Mouse (Mus musculus) midbrain, embryonic 10.5 days (tissue): ENCODE results near the gene Ctns. TPM values are rescaled to one million over a fixed set of nuclear protein-coding genes. Genes with fewer than 3 reads are reported as not detected.
A peak's percentile ranks its signal among the peaks of the same experiment; 100 is the strongest.

Experiments used
- DNase-seq: peaks from one replicate; pipeline ENCODE4 v3.0.0-alpha.2; 2017; ENCODE audit warnings: low spot score
- H3K27ac ChIP-seq: fragments of 300-500 bp; sonication (generic); replicated peaks from 2 replicates; pipeline ENCODE4 v1.5.1; 2016; ENCODE audit warnings: mild to moderate bottlenecking
- H3K27me3 ChIP-seq: fragments of 300-500 bp; sonication (generic); 2 replicates; pipeline ENCODE4 v1.6.1; 2016; ENCODE audit warnings: low read depth, mild to moderate bottlenecking; ENCODE audit not compliant: poor library complexity, severe bottlenecking
- H3K36me3 ChIP-seq: fragments of 300-500 bp; sonication (generic); 2 replicates; pipeline ENCODE4 v1.6.1; 2016; ENCODE audit warnings: mild to moderate bottlenecking, moderate library complexity
- H3K4me1 ChIP-seq: fragments of 300-500 bp; sonication (generic); 2 replicates; pipeline ENCODE4 v1.6.1; 2016
- H3K4me3 ChIP-seq: fragments of 300-500 bp; sonication (generic); 2 replicates; pipeline ENCODE4 v1.5.1; 2016; ENCODE audit warnings: mild to moderate bottlenecking, moderate library complexity
- H3K9me3 ChIP-seq: fragments of 300-500 bp; sonication (generic); replicated peaks from 2 replicates; pipeline ENCODE4 v1.6.1; 2016; ENCODE audit warnings: mild to moderate bottlenecking
- WGBS: fragments of 180-500 bp; shearing (Covaris S2); methylation state at CpG from one replicate; pipeline ENCODE4 v1.1.7; 2016; 5-methylcytosine and 5-hydroxymethylcytosine counted together
- polyA plus RNA-seq: library from polyadenylated mRNA; unstranded; fragments of >200 nt; fragmentation: Nextera tagmentation; extraction: Ambion mirVana; gene quantifications from 2 replicates; pipeline ENCODE4 v1.2.1, GENCODE M21; 2016

Gene Ctns
- polyA plus RNA-seq, 1 experiment from 2014 or later, result 15.1 TPM

DNA sequence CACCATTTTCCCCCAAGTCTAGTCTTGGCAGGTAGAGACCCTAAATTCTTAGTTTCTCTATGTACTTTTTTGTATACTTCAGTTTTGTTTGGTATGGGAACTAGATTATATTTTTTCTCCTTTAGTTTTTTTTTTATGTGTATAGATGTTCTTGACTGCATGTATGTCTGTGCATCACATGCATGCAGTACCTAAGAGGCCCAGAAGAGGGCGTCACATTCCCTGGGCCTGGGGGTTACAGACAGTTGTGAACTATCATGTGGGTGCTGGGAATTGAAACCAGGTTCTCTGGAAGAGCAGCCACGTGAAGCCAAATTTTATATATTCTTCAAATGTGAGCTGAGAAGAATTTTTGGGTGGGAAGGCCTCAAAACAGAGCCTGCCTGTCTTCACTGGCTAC, 20.8 kb upstream of the Ctns start:
- no peak overlapping the region for H3K27ac ChIP-seq
- H3K9me3 ChIP-seq, result no peaks in the 10 kb centered on the region
- H3K36me3 ChIP-seq, result no peaks in the 10 kb centered on the region
- H3K4me3 ChIP-seq, result no peak overlapping the region
- H3K27me3 ChIP-seq, result no peaks in the 10 kb centered on the region
- no peaks in the 10 kb centered on the region for H3K4me1 ChIP-seq
- 58% methylated on average over 2 of the region's 2 CpGs for WGBS
- no peak for DNase-seq

DNA sequence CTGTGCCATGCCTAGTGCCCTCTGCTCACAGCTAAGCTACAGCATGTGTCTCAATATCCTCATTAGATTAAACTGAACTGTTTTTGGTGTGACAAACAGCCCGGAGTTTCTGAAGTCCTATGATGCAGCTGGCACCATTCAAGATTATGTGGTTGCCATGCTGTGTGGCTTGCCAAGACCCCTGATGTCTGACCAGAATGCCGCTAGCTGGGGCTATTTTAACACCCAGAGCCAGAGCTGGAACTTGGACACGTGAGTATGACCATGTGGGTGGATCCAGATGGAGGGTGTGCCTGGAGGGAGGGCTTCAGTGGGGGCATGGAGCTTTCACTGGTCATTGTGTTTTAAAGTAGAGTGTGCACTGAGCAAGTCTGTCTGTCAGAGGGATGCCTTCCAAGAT, 15.1 kb upstream of the Ctns start:
- Histone ChIP-seq H3K36me3 (no peaks in the 10 kb centered on the region), H3K9me3 (no peaks in the 10 kb centered on the region), H3K4me3 (no peak overlapping the region), H3K27me3 (no peaks in the 10 kb centered on the region), H3K27ac (no peak overlapping the region), H3K4me1 (no peaks in the 10 kb centered on the region)
- no peak for DNase-seq
- 90% methylated on average over 3 of the region's 3 CpGs for WGBS

DNA sequence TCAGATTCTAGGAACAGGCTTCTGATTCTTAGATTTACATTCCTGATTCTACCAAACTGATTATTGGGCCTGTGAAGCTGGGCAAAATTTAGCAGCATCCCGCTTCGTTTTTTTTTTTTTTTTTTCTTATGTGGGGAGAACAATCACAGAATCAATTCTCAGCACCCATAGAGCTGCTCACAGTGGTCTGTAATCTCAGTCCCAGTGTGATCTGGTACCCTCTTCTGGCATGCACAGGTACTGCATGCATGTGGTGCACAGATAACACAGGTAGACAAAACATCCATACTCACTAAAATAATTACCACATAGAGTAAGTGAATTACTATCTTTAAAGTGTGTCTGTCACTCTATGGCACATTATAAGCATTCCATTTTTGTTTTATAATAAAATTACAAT, 8.8 kb upstream of the Ctns start:
- no peaks in the 10 kb centered on the region for H3K9me3 ChIP-seq
- H3K27ac ChIP-seq, result no peak overlapping the region
- 78% methylated on average over 2 of the region's 2 CpGs for WGBS

DNA sequence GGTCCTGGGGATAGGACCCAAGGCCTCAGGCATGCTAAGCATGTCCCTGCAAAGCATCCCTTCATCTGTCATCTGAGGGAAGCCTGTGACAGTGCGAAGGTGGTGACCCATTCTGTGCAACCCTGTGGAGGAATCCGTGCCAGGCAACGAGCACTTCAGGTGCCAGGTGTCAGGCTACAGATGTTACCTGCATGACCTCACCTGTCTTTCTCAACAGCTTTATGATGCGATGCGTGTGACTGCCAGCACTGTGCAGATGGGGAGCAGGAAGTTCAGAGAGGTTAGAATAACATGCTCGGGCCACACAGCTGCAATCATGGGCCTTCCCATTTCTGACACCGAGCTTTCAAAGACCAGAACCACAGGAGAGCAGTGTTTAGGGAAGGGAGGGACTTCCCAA, 6.4 kb upstream of the Ctns start:
- H3K36me3 ChIP-seq, result no peaks in the 10 kb centered on the region
- 82% methylated on average over 7 of the region's 7 CpGs for WGBS
- H3K4me3 ChIP-seq, result no peak overlapping the region
- no peaks in the 10 kb centered on the region for H3K9me3 ChIP-seq
- no peak for DNase-seq
- no peaks in the 10 kb centered on the region for H3K4me1 ChIP-seq
- H3K27ac ChIP-seq, result no peak overlapping the region
- H3K27me3 ChIP-seq, result peaks cover 3% of the 10 kb centered on the region; the same call in 1 of the 2 replicates

More for the DNA sequence above, 8.8 kb upstream of the Ctns start:
- DNase-seq, result no peak
- Histone ChIP-seq H3K27me3 (no peaks in the 10 kb centered on the region), H3K4me3 (no peak overlapping the region), H3K36me3 (no peaks in the 10 kb centered on the region), H3K4me1 (no peaks in the 10 kb centered on the region)

DNA sequence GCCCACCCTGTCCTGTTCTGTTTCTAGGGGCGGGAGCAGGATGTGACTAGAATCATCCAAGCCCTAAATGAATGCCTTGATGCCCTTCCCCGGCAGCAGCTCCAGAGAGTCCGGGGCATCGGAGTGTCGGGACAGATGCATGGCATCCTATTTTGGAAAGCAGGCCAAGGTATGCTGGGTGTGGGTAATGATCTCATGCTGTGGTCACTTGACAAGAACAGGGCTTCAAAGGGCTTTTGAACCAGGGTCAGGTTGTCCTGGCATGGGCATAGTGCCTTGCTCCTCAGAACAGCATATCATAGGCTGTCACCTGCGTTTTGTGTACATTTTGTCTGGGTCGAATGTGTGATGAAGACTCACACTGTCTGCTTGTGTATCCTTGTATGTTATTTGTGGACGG, 5.1 kb upstream of the Ctns start:
- Histone ChIP-seq H3K9me3 (no peaks in the 10 kb centered on the region), H3K36me3 (no peaks in the 10 kb centered on the region), H3K4me3 (no peak overlapping the region), H3K27me3 (peaks cover 8% of the 10 kb centered on the region; the same call in 1 of the 2 replicates), H3K4me1 (peaks cover 7% of the 10 kb centered on the region), H3K27ac (no peak overlapping the region)
- DNase-seq, result no peak
- 85% methylated on average over 8 of the region's 8 CpGs for WGBS

DNA sequence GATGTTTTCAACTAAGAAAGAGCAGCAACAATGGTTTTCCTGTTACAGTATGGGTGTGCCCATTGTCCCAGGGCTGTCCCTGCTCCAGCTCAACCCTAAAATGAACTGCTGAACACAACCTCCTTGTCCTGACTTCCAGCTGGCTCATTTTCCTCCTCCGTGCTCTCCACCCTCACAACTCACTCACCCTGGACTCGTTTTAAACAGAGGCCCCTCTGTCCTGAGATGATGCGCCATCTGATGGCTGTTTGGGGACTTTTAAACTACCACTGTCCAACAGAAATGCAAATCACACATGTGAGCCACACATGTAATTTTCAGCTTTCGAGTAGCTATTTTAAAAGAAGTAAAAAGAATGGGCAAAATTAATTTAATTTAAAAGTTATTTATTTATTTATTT, 2.8 kb upstream of the Ctns start:
- Histone ChIP-seq H3K36me3 (no peaks in the 10 kb centered on the region), H3K4me1 (peaks cover 17% of the 10 kb centered on the region), H3K4me3 (no peak overlapping the region), H3K27me3 (peaks cover 8% of the 10 kb centered on the region; the same call in 1 of the 2 replicates), H3K27ac (no peak overlapping the region), H3K9me3 (no peaks in the 10 kb centered on the region)
- no peak for DNase-seq
- WGBS, result 36% methylated on average over 4 of the region's 4 CpGs

DNA sequence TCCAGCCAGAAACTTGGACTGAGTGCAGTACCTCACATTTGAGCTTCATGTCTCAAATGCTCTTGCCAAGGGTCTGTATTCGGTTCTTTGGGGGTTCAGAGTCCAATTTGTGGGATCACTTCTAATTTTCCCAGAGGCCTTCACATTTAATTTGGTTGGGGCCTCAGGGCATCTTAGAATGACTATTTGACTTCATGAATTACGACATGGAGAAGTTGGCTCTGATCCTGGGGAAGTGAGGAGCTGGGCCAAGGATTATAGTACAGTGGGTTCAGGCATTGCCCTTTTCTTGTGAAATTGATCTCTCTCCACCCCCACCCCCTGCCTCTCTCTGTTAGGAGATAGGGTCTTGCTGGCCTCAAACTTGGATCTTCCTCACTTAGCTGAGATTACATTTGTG, 2.2 kb upstream of the Ctns start:
- DNase-seq, result no peak
- no peak overlapping the region for H3K4me3 ChIP-seq
- H3K27ac ChIP-seq, result no peak overlapping the region
- peaks cover 17% of the 10 kb centered on the region for H3K4me1 ChIP-seq
- peaks cover 8% of the 10 kb centered on the region; the same call in 1 of the 2 replicates for H3K27me3 ChIP-seq
- H3K9me3 ChIP-seq, result no peaks in the 10 kb centered on the region
- 0 out of 2 replicates have a peak, but pooled peaks cover under 1% of the 10 kb centered on the region for H3K36me3 ChIP-seq
- WGBS, result 79% methylated on average over 2 of the region's 2 CpGs

DNA sequence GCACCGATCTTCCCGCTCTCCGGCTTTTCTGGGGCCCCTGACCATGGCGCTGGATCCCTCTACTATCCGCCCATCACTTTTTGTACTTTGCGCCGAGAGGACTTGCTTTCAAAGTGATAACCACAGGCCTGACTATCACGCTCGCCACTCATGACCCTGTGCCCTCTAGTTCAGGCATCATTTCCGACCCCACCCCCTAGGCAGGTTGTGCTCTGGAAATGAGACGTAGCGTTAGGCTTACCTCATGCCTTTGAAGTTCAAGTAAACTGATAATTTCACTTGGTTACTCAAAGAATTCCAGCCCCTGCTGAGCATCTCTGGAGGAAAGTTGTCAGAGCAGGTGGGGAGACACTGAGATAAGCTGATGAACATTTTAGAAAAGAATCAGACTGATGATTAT, 1.0 kb upstream of the Ctns start:
- WGBS, result 9% methylated on average over 12 of the region's 12 CpGs
- H3K4me3 ChIP-seq, result peak overlapping the region; percentile 78
- H3K27ac ChIP-seq, result no peak overlapping the region
- DNase-seq, result no peak
- H3K4me1 ChIP-seq, result peaks cover 17% of the 10 kb centered on the region
- peaks cover 8% of the 10 kb centered on the region; the same call in 1 of the 2 replicates for H3K27me3 ChIP-seq
- H3K9me3 ChIP-seq, result no peaks in the 10 kb centered on the region
- H3K36me3 ChIP-seq, result peaks cover 10% of the 10 kb centered on the region; the same call in 1 of the 2 replicates

DNA sequence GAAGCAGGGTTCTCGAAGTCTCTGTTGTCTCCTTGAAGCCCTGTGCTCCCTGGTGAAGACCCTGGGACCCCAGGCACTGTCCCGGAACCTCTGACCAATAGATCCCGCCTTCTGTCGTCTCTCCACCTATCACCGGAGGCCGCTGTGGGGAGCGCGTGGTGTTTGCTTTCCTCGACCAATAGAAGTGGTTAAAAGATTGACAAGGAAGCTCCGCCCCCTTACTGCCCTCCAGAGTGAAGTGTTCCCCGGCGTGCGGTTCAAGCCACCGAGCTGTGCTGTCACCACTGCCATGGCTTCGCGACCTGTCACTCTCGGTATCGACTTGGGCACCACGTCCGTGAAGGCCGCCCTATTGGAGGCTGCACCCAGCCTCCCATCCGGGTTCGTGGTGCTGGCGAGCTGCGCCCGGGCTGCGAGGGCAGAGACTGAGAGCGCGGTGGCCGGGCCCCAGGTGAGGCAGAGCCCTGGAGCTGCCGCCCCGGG, 429 bp upstream of the Ctns start, which contains the start of gene Shpk:
Shpk (plus strand) TSS at position 231 of the 483 bp plus-strand sequence.
- Histone ChIP-seq H3K4me3 (peak within 1 kb of the TSS; percentile 78), H3K27ac (peak within 1 kb of the TSS; percentile 83), H3K36me3 (peaks cover 10% of the 10 kb centered on the region; the same call in 1 of the 2 replicates), H3K9me3 (no peaks in the 10 kb centered on the region), H3K4me1 (peaks cover 17% of the 10 kb centered on the region), H3K27me3 (peaks cover 8% of the 10 kb centered on the region; the same call in 1 of the 2 replicates)
- peak; percentile 93 for DNase-seq
- whole genome bisulfite sequencing, result under 1% methylated on average over 32 of the region's 32 CpGs

DNA sequence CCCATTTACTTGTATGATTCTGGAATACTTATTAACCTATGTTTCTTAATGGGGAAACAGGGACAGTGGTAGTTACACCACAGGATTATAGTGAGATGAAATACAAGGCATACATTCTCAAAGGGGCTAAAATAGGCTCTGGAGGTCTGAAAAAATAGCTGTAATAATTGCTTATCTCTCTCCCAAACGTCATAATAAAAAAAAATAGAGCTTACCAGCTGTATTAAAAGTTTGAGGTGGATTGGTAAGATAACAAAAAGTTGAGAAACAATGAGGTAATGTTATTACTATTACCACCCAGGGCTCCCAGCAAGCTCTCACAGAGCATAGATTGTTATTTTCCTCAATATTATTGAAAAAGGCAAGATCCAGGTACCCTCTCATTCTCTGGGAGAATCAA, 652 bp downstream of the Ctns start:
- Histone ChIP-seq H3K4me1 (peaks cover 17% of the 10 kb centered on the region), H3K4me3 (peak overlapping the region; percentile 78), H3K36me3 (peaks cover 10% of the 10 kb centered on the region; the same call in 1 of the 2 replicates), H3K9me3 (no peaks in the 10 kb centered on the region), H3K27me3 (peaks cover 8% of the 10 kb centered on the region; the same call in 1 of the 2 replicates), H3K27ac (peak overlapping the region; percentile 83)
- no peak for DNase-seq
- WGBS, result 9% methylated on average over 1 of the region's 1 CpGs

DNA sequence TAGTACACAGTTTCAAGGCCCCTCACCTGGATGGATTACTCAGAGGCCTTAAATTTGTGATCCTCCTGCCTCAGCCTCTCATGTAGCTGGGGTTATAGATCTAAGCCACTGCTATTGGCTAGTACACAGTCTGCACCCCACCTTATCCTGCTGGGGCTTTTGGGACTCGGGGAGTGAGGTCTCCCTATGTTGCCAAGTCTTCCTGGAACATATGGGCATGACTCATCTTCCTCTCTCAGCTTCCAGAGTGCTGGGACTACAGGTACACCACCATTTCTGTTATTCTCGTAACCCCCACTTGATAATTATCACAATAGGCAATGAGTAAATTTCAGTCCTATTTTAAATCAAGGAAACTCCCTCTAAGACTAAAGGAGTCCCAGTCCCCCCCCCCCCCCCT, 4.4 kb downstream of the Ctns start:
- 85% methylated on average over 2 of the region's 2 CpGs for WGBS
- H3K36me3 ChIP-seq, result peaks cover 42% of the 10 kb centered on the region
- H3K4me1 ChIP-seq, result peaks cover 11% of the 10 kb centered on the region
- no peak for DNase-seq
- H3K4me3 ChIP-seq, result no peak overlapping the region
- no peaks in the 10 kb centered on the region for H3K9me3 ChIP-seq
- H3K27ac ChIP-seq, result no peak overlapping the region
- H3K27me3 ChIP-seq, result no peaks in the 10 kb centered on the region

DNA sequence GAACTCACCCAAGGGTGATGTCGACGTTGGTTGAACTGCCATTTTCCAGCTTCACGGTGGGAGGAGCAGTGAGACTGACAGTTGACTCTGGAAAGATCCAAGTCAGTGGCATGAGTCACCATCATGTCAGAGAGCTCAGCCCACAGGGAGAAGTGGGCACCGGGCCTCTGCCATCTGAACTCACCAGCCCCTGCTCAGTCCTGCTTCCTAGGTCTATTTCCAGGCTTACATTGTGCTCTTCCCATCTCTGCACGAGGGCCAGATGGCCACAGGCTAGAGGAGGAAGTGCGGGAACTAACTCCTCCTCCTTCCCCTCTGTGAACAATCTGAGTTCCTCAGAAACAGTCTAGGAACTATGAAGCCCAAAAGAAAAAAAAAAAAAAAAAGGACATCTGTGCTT, 5.8 kb downstream of the Ctns start:
- H3K27me3 ChIP-seq, result no peaks in the 10 kb centered on the region
- 81% methylated on average over 6 of the region's 6 CpGs for WGBS

DNA sequence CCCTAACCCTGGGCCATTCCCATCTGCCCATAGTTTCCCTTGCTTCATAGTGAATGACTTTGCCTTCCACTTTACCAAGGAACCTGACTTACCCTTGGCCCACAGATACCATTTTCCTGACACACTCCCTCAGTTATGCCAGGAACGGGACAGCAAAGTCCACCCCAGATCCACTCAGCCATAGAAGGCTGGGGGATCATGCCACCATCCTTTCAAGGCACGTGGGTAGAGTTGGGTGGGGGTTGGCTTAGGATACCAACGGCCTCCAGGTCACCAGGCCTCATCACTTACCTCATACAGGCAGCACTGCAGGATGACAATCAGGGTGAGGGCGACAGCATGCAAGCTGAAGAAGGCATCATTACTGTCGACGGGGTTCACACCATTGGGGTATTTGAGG, 11.6 kb downstream of the Ctns start:
- H3K36me3 ChIP-seq, result peaks cover 93% of the 10 kb centered on the region
- H3K4me3 ChIP-seq, result no peak overlapping the region
- H3K27me3 ChIP-seq, result no peaks in the 10 kb centered on the region
- no peaks in the 10 kb centered on the region for H3K9me3 ChIP-seq
- 93% methylated on average over 6 of the region's 6 CpGs for WGBS
- H3K27ac ChIP-seq, result no peak overlapping the region
- no peak for DNase-seq
- H3K4me1 ChIP-seq, result no peaks in the 10 kb centered on the region

More for the DNA sequence above, 5.8 kb downstream of the Ctns start:
- H3K36me3 ChIP-seq, result peaks cover 55% of the 10 kb centered on the region
- no peaks in the 10 kb centered on the region for H3K9me3 ChIP-seq
- H3K4me1 ChIP-seq, result peaks cover 4% of the 10 kb centered on the region
- no peak overlapping the region for H3K27ac ChIP-seq
- DNase-seq, result no peak
- H3K4me3 ChIP-seq, result no peak overlapping the region
